Mouse (Mus musculus): ENCODE measurements at regions not wholly inside any gene's neighbourhood (a gene's known extent, or its start where the extent isn't known, plus 50 kb on each side); places are given as distances from the start of the nearest gene placed in this dataset.

GRCm38 (mm10) chr15:69766743-69767142, 3266.0 kb upstream of the Lrrc6 start:
- no peak for DNase-seq

- DNase-seq: peak; percentile 41 to 59
Observed at GRCm38 (mm10) chr15:69752616-69753015, 3251.9 kb upstream of the Lrrc6 start.

GRCm38 (mm10) chr15:69714680-69715079, 3214.0 kb upstream of the Lrrc6 start:
- DNase-seq: peak; percentile 33 to 47

- DNase-seq: no peak
Observed at GRCm38 (mm10) chr15:69713900-69714299, 3213.2 kb upstream of the Lrrc6 start.

- no peak for DNase-seq
Observed at GRCm38 (mm10) chr15:69695639-69696205, 3195.0 kb upstream of the Lrrc6 start.

- no peak for DNase-seq
Observed at GRCm38 (mm10) chr15:69690501-69690900, 3189.8 kb upstream of the Lrrc6 start.

Data from cerebellum, postnatal 10 days (tissue).